Mouse (Mus musculus) cortical plate, adult 2 months (tissue): ENCODE measurements at regions not wholly inside any gene's neighbourhood (a gene's known extent, or its start where the extent isn't known, plus 50 kb on each side); places are given as distances from the start of the nearest gene placed in this dataset.
A peak's percentile ranks its signal among the peaks of the same experiment; 100 is the strongest.

ENCODE experiments used
- H3K27ac ChIP-seq: fragments of 200-500 bp; 2 replicates; pipeline ENCODE4 v1.5.1; 2012; ENCODE audit warnings: low read length, control low read depth, inconsistent platforms; ENCODE audit not compliant: insufficient read depth
- H3K4me1 ChIP-seq: fragments of 200-500 bp; 2 replicates; pipeline ENCODE4 v1.6.1; 2011; ENCODE audit warnings: low read length; ENCODE audit not compliant: control insufficient read depth, insufficient read depth
- H3K4me3 ChIP-seq: fragments of 200-500 bp; 2 replicates; pipeline ENCODE4 v1.5.1; 2011; ENCODE audit warnings: mild to moderate bottlenecking, low read length, control low read depth; ENCODE audit not compliant: insufficient read depth
- CTCF ChIP-seq: fragments of 200-500 bp; IDR thresholded peaks from 2 replicates; pipeline ENCODE4 v1.5.1; 2011; ENCODE audit warnings: mild to moderate bottlenecking, control low read depth, low read length; ENCODE audit not compliant: insufficient read depth; ENCODE audit errors: extremely low read depth
- POLR2A ChIP-seq: fragments of 200-500 bp; IDR thresholded peaks from 2 replicates; pipeline ENCODE4 v1.6.1; 2011; ENCODE audit warnings: mild to moderate bottlenecking, low read length, control low read depth; ENCODE audit not compliant: insufficient read depth; ENCODE audit errors: extremely low read depth

DNA sequence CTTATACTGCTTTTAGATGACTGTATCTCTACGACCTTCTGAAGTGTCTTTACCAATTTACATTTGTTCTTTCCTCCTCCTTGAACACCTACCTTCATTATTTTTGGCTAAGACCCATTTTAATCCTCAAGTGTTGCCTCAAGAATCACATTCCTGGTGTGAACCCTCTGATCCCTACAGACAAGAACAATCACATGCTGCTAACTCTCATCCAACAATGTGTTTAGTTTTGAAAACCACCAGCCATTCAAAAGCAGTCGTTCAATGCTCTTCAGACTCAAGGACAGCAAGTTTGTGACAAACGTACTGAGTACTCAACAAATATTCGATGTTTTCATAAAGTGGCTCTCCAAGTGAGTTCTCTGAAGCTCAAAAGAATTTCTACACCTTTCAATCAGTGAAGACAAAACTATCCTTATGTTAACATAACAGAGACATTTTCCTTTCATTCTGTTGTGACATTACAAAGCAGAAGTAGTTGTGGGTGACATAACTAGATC, 898.9 kb upstream of the Acvr2a start:
- Histone ChIP-seq H3K4me1 (no peaks in the 10 kb centered on the region), H3K27ac (no peak overlapping the region), H3K4me3 (no peak overlapping the region)
- TF ChIP-seq CTCF (no peak), POLR2A (no peak)

DNA sequence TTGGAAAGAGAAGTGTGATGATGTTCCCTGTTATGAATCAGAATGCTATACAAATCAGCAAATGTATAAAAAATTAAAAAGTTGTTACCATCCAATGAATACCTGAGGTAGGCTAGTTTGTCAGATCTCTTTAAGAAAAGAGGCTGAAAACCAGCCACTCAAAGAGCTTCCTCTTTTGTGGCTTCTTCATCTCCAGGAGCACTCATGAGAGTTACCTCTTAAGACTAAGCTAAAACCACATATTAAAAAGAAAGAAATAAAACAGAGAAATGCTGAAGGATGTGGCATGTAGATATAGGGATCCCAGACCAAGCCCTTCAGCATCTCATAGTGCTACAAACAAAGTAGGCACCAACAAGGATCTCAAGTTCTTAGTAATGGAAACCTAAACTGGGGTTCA, 890.9 kb upstream of the Acvr2a start:
- no peaks in the 10 kb centered on the region for H3K4me1 ChIP-seq
- TF ChIP-seq CTCF, result no peak
- no peak overlapping the region for H3K4me3 ChIP-seq
- H3K27ac ChIP-seq, result no peak overlapping the region

DNA sequence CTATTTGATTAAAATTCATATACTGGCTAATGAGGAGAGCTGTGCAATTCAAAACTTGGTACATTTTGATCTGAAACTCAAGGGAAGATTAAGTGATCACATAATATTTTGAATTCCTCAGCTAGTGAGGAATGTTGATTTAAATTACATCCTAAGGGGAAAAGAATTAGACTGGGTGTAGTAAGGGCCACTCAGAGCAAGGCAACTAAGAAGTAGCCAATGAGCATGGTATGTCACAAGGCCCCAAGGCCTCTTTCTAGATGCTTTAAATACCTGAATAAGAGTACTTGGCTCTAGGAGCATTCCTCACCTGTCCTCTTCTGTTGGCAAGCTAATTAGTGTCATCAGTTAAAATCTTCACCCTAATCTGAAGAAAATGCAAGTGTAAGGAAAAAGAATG, 887.3 kb upstream of the Acvr2a start:
- Histone ChIP-seq H3K4me3 (no peak overlapping the region), H3K27ac (no peak overlapping the region), H3K4me1 (no peaks in the 10 kb centered on the region)
- TF ChIP-seq CTCF, result no peak
- no peak for TF ChIP-seq POLR2A

DNA sequence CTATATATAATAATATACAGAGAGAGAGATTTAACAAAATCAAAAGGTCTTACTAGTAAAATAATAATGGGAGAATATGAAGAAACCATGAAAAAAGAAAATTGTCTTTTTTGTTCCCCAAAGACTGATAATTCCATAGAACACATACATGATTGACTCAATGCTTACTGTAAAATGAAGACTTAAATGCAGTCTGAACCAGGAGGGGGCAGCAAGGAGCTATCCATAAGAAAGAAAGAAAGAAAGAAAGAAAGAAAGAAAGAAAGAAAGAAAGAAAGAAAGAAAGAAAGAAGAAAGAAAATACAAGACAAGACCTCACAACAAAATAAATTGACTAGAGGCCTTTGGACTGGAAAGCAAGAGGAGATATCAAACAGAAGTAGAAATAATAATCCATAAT, 868.8 kb upstream of the Acvr2a start:
- H3K27ac ChIP-seq, result no peak overlapping the region
- H3K4me3 ChIP-seq, result no peak overlapping the region
- no peaks in the 10 kb centered on the region for H3K4me1 ChIP-seq
- no peak for TF ChIP-seq POLR2A
- no peak for TF ChIP-seq CTCF

DNA sequence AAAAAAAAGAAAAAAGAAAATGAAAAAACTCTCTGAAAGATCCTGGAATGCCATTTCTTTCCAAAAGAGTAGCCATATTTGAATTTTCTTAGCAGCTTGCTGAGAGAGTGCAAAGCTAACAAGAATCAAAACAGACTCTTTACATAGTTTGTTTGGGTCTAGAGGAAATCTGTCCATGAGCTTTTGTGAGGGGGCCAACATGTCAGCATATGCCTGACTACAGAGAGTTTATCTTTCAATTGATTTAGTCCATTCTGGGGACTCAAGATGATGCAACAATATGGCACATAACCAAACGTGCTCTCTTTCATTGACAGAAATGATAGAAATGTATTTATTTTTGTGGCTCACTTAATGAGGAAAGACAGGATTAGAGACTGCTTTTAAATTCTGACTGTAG, 822.8 kb upstream of the Acvr2a start:
- Histone ChIP-seq H3K4me1 (no peaks in the 10 kb centered on the region), H3K4me3 (no peak overlapping the region), H3K27ac (no peak overlapping the region)
- TF ChIP-seq CTCF (no peak), POLR2A (no peak)

DNA sequence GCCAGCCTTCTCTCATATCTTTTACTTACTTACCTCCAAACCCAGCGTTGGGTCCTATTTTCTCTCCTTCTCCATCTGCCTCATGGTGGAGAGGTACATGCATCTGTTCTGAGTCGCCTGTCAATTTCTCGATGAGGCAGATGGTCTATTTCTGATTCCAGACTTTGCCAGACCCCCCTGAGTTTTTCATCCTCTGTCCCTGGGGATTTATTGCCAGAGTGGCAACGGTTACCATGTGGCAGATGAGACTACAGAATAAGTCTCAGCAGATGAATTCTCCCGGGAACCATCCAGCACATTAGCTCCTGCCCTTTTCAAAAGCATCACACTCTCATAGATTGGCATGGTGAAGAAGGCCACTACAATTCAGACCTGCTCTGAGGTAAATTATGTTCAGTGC, 819.7 kb upstream of the Acvr2a start:
- TF ChIP-seq CTCF (no peak), POLR2A (no peak)
- Histone ChIP-seq H3K4me1 (no peaks in the 10 kb centered on the region), H3K27ac (no peak overlapping the region), H3K4me3 (no peak overlapping the region)

DNA sequence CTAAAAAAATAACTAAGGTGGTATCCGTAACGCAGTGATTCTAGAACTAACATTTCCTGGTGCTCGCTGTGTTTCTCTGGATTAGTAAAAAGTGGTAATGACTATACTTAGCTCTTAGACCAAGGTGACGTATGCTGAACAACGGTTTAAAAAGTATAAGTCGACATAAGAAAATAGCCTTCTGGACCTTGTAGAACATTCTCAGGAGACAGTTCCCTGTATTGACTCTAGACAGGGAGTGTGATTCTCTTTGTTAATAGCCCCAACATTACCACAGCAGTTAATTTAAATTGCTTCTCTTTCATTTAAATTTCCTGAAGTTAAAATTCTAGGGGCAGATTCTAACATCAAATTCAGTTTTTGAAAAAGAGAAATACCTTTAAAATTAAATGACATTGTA, 812.7 kb upstream of the Acvr2a start:
- no peak overlapping the region for H3K4me3 ChIP-seq
- H3K4me1 ChIP-seq, result no peaks in the 10 kb centered on the region
- no peak for TF ChIP-seq CTCF
- no peak for TF ChIP-seq POLR2A
- no peak overlapping the region for H3K27ac ChIP-seq

DNA sequence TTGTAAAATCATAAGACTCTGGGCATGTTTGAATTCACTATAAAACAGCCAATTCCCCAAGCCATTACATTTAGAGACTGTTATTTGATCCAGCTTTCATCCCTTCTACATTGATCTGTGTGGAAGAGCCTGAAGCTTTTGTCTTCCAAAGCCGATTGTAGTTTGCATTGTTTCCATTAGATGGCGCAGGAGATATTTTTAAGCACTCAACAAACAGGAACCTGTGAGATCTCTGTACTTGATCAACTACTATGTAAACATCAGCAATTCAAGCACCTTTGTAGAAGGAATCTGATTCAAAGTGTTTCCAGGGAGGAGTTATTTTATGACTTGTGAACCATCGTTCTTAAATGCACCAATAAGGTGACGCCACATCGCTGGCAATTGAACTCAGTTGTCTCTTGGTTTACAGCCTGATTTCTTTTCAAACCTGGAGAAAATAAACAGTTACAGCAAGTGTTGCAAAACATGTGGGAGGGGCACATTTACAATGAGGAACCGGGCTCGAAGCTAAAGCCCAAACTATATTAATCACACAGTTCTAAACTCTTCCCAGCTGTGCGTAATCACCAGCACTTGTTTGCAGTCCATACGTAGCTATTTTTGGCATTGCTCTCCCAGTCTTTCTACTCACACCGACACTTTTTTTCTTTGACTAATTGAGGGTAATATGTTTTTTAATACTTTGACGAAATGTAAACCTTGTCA, 812.0 kb upstream of the Acvr2a start:
- TF ChIP-seq POLR2A, result no peak
- TF ChIP-seq CTCF, result peak; percentile 31; the same call in 1 of the 2 replicates
- no peak overlapping the region for H3K4me3 ChIP-seq
- H3K27ac ChIP-seq, result no peak overlapping the region
- no peaks in the 10 kb centered on the region for H3K4me1 ChIP-seq

DNA sequence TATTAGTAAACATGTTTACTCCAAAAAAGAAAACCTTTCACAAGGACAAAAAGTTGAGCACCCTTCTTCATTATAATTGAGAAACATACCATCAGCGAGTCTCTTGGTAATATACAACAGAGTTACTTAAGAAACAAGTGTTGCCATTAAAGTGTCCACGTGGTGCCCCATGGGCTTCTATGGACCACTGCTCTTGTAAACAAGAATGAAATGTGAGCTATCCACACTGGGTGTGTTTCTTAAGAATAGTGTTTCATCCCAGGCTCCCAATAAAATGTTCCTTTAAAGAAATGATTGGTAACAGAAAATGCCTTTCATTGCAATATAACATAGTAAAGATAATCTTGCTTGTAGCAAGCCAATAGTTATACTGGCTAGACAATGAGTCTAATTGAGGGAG, 803.6 kb upstream of the Acvr2a start:
- Histone ChIP-seq H3K4me3 (no peak overlapping the region), H3K27ac (no peak overlapping the region), H3K4me1 (no peaks in the 10 kb centered on the region)
- TF ChIP-seq POLR2A (no peak), CTCF (no peak)

DNA sequence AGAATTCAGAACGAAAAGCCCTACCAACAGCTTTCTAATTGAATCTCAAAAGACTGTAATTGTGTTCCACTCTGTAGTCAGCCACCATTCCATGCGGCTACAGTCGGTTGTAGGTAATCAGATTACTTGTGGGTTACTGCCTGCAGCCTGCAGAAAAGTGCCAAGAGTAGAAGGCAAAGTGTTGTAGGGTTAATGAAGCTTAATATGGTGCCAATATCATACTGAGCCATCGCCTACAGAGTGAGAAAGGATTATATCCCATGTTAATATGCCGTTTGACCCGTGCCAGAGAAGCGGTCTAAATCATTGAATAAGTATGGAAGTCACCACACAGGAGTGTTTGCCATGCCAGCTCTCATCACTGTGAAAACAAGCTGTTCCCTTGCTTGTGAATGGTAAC, 786.4 kb upstream of the Acvr2a start:
- H3K4me1 ChIP-seq, result no peaks in the 10 kb centered on the region
- no peak overlapping the region for H3K27ac ChIP-seq
- no peak for TF ChIP-seq CTCF
- TF ChIP-seq POLR2A, result no peak
- no peak overlapping the region for H3K4me3 ChIP-seq
